Mouse (Mus musculus) retina, adult 2 months (tissue): ENCODE results near the gene Gltpd2.

ENCODE experiments used
- DNase-seq: peaks from one replicate; pipeline ENCODE4 v3.0.0-alpha.2; 2012; ENCODE audit warnings: low read depth, low spot score

The Gltpd2 gene

DNA sequence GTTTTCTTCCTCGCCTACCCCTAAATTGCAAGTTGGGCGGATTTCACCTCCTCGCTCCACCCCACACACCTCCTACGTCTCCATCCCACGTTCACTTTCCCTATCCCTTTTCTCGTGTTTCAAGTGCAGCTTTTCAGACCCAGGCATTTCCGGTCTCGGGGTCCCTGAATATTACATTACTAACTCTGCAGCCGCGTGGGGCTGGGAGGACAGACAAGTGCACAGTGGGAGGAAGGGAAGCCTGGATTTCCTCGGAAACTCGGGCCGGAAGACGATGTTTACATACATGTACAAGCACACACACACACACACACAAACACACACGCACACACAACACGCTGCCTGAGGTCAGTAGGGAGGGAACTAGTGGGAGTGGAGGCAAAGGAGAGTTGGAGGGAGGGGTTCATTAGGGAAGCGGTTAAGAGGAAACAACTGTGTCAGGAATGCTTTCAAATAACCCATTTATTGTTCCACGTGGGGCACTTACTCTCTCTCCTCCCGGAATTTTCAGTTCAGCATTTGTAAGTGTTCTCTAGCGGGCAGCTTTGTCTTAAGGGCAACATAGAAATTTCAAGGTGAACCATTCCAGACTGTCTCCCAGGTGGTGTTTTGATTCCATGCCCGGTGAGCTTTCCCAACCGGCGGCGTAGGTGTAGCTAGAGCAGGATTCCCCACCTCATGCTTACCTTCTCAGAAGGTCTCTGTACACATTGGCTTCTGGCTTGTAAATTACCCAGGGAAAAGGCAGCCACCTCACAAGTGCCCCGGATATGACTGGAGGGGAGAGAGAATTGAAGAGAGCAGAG, 44.7 kb downstream of the Gltpd2 start:
- DNase-seq = no peak

DNA sequence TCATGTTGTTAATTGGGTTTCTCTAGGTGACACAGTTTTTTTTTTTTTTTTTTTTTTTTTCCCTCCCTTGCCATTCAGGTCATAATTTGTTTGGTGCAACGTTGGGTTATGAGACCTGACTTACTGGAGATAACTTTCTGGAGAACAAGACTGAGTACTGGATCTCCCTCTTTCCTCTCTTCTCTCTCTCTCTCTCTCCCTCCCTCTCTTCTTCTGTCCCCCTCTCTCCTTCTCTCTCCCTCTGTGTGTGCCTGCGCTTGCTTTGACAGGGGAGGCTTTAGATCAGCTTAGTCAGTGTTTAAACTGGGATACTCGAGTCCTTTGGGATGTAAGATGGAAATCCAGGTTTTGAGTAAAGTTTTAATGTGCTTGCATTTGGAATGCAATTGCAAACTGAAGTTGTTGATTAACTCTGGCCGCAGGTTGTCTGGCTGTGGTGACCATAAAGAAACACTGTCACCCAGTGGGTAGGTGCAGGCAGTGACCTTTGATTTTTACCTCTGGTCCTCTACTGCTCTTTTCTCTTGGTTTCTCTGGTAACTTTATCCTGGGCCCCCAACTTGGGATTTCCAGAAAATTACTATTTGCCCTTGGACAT, 45.4 kb downstream of the Gltpd2 start:
- DNase-seq = no peak

- no peak for DNase-seq
Observed at GRCm38 (mm10) chr11:70566586-70566985, 47.6 kb downstream of the Gltpd2 start.
